Mouse (Mus musculus): ENCODE results near the gene Rs1. TPM values are rescaled to one million over a fixed set of nuclear protein-coding genes. Genes with fewer than 3 reads are reported as not detected.
"Not testable (repeated sequence)": the region's sequence is repeated elsewhere in the genome, so short reads cannot be mapped to it uniquely, and the experiment has no call there.

Gene Rs1
- total and polyA plus RNA-seq, 2 experiments from 2014 or later = 0.05 to 0.19 TPM

DNA sequence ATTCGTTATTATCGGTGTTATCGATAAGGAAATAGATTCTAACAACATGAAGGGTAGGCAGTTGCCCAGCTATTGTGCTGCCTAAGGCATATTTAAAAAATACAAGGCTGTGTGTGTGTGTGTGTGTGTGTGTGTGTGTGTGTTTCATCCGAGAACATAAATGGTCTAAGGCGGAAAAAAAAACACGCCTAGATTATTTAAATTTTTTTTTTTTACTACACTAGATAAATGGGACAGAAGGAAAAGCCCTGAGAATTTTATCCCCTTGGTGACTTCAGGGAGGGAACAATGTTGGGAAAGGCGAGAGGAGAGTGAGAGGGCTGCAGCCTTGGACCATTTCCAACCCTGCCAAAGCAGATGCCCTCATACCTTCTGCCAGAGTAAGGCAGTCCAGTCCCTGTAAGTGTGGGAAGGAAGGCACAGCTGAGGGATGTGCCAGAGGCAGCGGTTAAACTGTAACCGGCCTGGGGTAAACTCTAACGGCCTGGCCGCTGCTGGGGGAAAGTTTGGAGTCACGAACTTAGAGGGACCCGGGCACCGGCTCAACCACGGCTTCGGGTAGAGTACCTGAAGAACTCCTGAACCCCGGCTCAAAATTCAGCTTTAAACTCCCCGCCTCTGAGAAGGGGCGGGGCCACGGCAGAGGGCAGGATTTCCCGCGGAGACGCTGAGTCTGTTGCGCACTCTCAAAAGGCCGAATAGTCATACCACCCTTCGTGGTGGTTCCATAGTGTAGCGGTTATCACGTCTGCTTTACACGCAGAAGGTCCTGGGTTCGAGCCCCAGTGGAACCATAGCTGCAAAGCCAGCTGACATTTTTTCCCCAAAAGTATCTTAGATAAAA, 2.2 kb upstream of the Rs1 start:
- H3K9me3 ChIP-seq (replicated peaks; ENCODE audit: control insufficient read depth, low read length) = no peaks in the 10 kb centered on the region
- no peaks in the 10 kb centered on the region for H3K27me3 ChIP-seq (ENCODE audit: control insufficient read depth, insufficient read depth, low read length)
- 25% methylated on average over 30 of the region's 30 CpGs for WGBS
- TF ChIP-seq EP300 (IDR thresholded peaks at IDR 0.05; ENCODE audit: low read depth) (no peak), CTCF (IDR thresholded peaks at IDR 0.05; ENCODE audit: low read depth) (0 out of 2 replicates have a peak, but pooled peaks have one; percentile 5)
- peak; percentile 46 for DNase-seq (ENCODE audit: low spot score)
- H3K4me2 ChIP-seq (ENCODE audit: low read depth, low read length) = peak overlapping the region; percentile 61
- ATAC-seq (ENCODE audit: insufficient read depth, low read depth) = peak; percentile 94
- H3K27ac ChIP-seq (ENCODE audit: low read depth) = peak overlapping the region; percentile 67; the same call in 1 of the 2 replicates
- H3K4me1 ChIP-seq (ENCODE audit: control insufficient read depth, insufficient read depth) = no peaks in the 10 kb centered on the region
- H3K9ac ChIP-seq (replicated peaks; ENCODE audit: low read depth, low read length) = peak overlapping the region; percentile 52
- no peaks in the 10 kb centered on the region for H3K36me3 ChIP-seq (replicated peaks; ENCODE audit: control insufficient read depth, insufficient read depth, low read length)
- H3K4me3 ChIP-seq (ENCODE audit: low read depth, low read length) = peak overlapping the region; percentile 55

DNA sequence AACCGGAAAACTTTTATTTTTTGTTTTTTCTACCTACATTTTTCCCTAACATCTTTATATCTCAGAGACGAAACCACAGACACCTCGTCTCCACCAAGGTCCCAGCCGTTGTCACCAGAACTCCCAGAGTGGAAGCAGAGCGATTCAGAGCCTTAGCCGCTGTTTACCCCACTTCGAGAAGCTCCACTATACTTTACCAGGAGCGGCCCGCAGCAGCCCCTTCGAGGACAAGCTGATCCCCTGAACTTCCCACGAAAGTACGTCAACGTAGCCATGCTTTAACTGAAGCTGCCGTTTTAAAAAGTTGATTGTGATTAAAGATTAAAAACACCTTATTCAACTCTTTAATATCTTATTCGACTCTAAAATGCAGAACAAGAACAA, 1.6 kb upstream of the Rs1 start:
- Histone ChIP-seq H3K36me3 (replicated peaks; ENCODE audit: control insufficient read depth, insufficient read depth, low read length) (no peaks in the 10 kb centered on the region), H3K27ac (ENCODE audit: low read depth) (peak overlapping the region; percentile 67), H3K27me3 (ENCODE audit: control insufficient read depth, insufficient read depth, low read length) (no peaks in the 10 kb centered on the region), H3K4me3 (ENCODE audit: low read depth, low read length) (peak overlapping the region; percentile 55), H3K9ac (replicated peaks; ENCODE audit: low read depth, low read length) (peak overlapping the region; percentile 52), H3K4me1 (ENCODE audit: control insufficient read depth, insufficient read depth) (no peaks in the 10 kb centered on the region), H3K9me3 (replicated peaks; ENCODE audit: control insufficient read depth, low read length) (no peaks in the 10 kb centered on the region), H3K4me2 (ENCODE audit: low read depth, low read length) (peak overlapping the region; percentile 50)
- DNase-seq (ENCODE audit: low spot score) (no peak), ATAC-seq (ENCODE audit: insufficient read depth, low read depth) (peak; percentile 79)
- 28% methylated on average over 15 of the region's 15 CpGs for WGBS
- no peak for TF ChIP-seq EP300 (IDR thresholded peaks at IDR 0.05; ENCODE audit: low read depth)
- TF ChIP-seq CTCF (IDR thresholded peaks at IDR 0.05; ENCODE audit: low read depth) = no peak

DNA sequence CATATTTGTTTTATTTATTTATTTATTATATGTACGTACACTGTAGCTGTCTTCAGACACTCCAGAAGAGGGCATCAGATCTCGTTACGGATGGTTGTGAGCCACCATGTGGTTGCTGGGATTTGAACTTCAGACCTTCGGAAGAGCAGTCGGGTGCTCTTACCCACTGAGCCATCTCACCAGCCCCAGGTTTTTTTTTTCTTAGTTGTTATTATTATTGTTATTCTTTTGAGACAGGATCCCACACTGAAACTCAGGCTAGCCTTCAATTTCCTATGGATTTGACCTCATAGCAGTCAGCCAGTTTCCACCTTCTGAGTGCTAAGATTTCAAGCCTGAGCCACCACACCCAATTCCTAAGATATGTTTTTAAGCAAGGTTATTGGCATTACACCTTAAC, 1.8 kb downstream of the Rs1 start:
- DNase-seq (ENCODE audit: low spot score); H3K4me3 ChIP-seq (ENCODE audit: low read depth, low read length); H3K27ac ChIP-seq (ENCODE audit: low read depth); H3K36me3 ChIP-seq (replicated peaks; ENCODE audit: control insufficient read depth, insufficient read depth, low read length); H3K9me3 ChIP-seq (replicated peaks; ENCODE audit: control insufficient read depth, low read length); ATAC-seq (ENCODE audit: insufficient read depth, low read depth); H3K9ac ChIP-seq (replicated peaks; ENCODE audit: low read depth, low read length); H3K27me3 ChIP-seq (ENCODE audit: control insufficient read depth, insufficient read depth, low read length); H3K4me1 ChIP-seq (ENCODE audit: control insufficient read depth, insufficient read depth); H3K4me2 ChIP-seq (ENCODE audit: low read depth, low read length): not testable (repeated sequence)
- WGBS = 84% methylated on average over 5 of the region's 5 CpGs

GRCm38 (mm10) chrX:160773033-160773432, 5.2 kb downstream of the Rs1 start:
- ATAC-seq (ENCODE audit: insufficient read depth, low read depth) (no peak), DNase-seq (ENCODE audit: low spot score) (no peak)
- no peak overlapping the region for H3K4me2 ChIP-seq (ENCODE audit: low read depth, low read length)
- no peaks in the 10 kb centered on the region for H3K4me1 ChIP-seq (ENCODE audit: control insufficient read depth, insufficient read depth)
- H3K36me3 ChIP-seq (replicated peaks; ENCODE audit: control insufficient read depth, insufficient read depth, low read length) = no peaks in the 10 kb centered on the region
- TF ChIP-seq EP300 (IDR thresholded peaks at IDR 0.05; ENCODE audit: low read depth) = no peak
- no peak overlapping the region for H3K9ac ChIP-seq (replicated peaks; ENCODE audit: low read depth, low read length)
- 42% methylated on average over 1 of the region's 1 CpGs for WGBS
- no peak overlapping the region for H3K4me3 ChIP-seq (ENCODE audit: low read depth, low read length)
- H3K9me3 ChIP-seq (replicated peaks; ENCODE audit: control insufficient read depth, low read length) = no peaks in the 10 kb centered on the region
- H3K27me3 ChIP-seq (ENCODE audit: control insufficient read depth, insufficient read depth, low read length) = no peaks in the 10 kb centered on the region
- H3K27ac ChIP-seq (ENCODE audit: low read depth) = no peak overlapping the region

DNA sequence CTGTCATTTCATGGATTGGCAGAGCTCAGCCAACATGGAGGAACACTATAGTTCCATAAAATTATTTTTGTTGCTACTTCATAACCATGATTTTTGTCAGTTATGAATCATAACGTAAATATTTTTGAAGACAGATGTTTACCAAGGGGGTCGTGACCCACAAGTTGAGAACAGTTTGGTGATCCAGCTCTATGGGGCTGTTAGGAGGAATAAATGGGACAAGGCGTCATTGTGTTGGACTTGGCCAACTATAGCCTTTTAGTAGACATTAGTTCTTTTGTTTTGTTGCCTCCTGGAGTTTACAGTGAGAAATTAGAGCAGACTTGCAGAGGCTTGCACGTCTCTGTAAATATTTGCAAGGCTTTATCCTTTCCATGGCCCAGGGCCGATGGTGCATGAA, 14.5 kb downstream of the Rs1 start:
- no peak for ATAC-seq (ENCODE audit: insufficient read depth, low read depth)
- Histone ChIP-seq H3K4me2 (ENCODE audit: low read depth, low read length) (no peak overlapping the region), H3K4me3 (ENCODE audit: low read depth, low read length) (no peak overlapping the region), H3K9ac (replicated peaks; ENCODE audit: low read depth, low read length) (no peak overlapping the region), H3K36me3 (replicated peaks; ENCODE audit: control insufficient read depth, insufficient read depth, low read length) (no peaks in the 10 kb centered on the region), H3K27me3 (ENCODE audit: control insufficient read depth, insufficient read depth, low read length) (no peaks in the 10 kb centered on the region), H3K27ac (ENCODE audit: low read depth) (no peak overlapping the region), H3K4me1 (ENCODE audit: control insufficient read depth, insufficient read depth) (no peaks in the 10 kb centered on the region), H3K9me3 (replicated peaks; ENCODE audit: control insufficient read depth, low read length) (no peaks in the 10 kb centered on the region)
- TF ChIP-seq EP300 (IDR thresholded peaks at IDR 0.05; ENCODE audit: low read depth) (no peak), CTCF (IDR thresholded peaks at IDR 0.05; ENCODE audit: low read depth) (no peak)
- DNase-seq (ENCODE audit: low spot score) = no peak
- 76% methylated on average over 5 of the region's 5 CpGs for WGBS

- no peaks in the 10 kb centered on the region for H3K9me3 ChIP-seq (replicated peaks; ENCODE audit: control insufficient read depth, low read length)
- ATAC-seq (ENCODE audit: insufficient read depth, low read depth) (no peak), DNase-seq (ENCODE audit: low spot score) (no peak)
- no peaks in the 10 kb centered on the region for H3K36me3 ChIP-seq (replicated peaks; ENCODE audit: control insufficient read depth, insufficient read depth, low read length)
- no peaks in the 10 kb centered on the region for H3K27me3 ChIP-seq (ENCODE audit: control insufficient read depth, insufficient read depth, low read length)
- H3K4me2 ChIP-seq (ENCODE audit: low read depth, low read length) = no peak overlapping the region
- 54% methylated on average over 4 of the region's 4 CpGs for WGBS
- H3K9ac ChIP-seq (replicated peaks; ENCODE audit: low read depth, low read length) = no peak overlapping the region
- no peak overlapping the region for H3K27ac ChIP-seq (ENCODE audit: low read depth)
- no peaks in the 10 kb centered on the region for H3K4me1 ChIP-seq (ENCODE audit: control insufficient read depth, insufficient read depth)
- TF ChIP-seq CTCF (IDR thresholded peaks at IDR 0.05; ENCODE audit: low read depth) = no peak
- no peak for TF ChIP-seq EP300 (IDR thresholded peaks at IDR 0.05; ENCODE audit: low read depth)
- H3K4me3 ChIP-seq (ENCODE audit: low read depth, low read length) = no peak overlapping the region
These were observed 27.1 kb downstream of the Rs1 start for GRCm38 (mm10) chrX:160794920-160795319.
